Mouse (Mus musculus) small intestine, adult 2 months (tissue): Measurements from ENCODE around the gene Xpo4.

Experiments used
- CTCF ChIP-seq: fragments of 200-500 bp; IDR thresholded peaks from 2 replicates; pipeline ENCODE4 v1.5.1; 2012; ENCODE audit warnings: low read depth, mild to moderate bottlenecking, control low read depth, inconsistent platforms, low read length, moderate library complexity, mixed read lengths; ENCODE audit not compliant: insufficient replicate concordance, insufficient read length; ENCODE audit errors: extremely low read depth
- POLR2A ChIP-seq: fragments of 200-500 bp; IDR thresholded peaks from 2 replicates; pipeline ENCODE4 v1.6.1; 2012; ENCODE audit warnings: low read depth, mild to moderate bottlenecking, control low read depth, inconsistent platforms, low read length, moderate library complexity

DNA sequence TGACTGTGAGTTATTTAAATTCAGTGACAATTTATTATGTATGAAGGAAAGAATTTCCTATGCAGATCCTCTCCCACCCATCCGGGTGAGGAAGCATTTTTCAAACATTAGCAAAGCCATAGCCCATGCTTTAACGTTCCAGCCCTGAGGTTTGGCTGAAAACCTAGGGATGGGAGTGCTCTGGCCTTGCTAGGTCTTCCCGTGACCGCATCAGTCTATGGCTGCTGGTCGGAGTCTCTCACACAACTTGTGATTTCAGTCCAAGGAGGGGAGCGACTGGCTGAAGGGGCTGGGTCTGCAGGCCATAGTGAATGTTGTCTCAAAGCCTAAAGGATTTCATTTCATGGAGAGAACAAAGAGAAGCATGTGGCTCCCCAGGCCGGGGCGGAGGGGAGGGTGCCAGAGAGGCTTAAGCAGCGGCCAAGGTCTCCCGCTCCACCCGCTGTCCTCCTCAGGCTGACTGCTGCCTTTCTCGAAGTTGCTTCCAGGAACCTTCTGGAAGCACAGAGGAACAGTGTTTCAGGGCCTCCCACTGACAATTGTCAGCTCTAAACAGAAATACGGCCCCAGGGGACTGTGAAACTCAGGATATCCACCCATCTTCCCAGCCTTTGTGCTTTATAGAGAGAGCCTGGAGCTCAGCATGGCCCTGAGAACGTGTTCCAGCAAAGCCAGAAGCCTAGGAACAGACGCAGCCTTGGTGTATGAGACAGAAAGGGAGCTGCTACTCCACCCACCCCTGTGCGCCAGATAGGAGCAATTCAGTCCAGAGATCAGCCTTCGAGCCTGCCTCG lies 42.1 kb upstream of the Xpo4 start:
- TF ChIP-seq CTCF, result no peak
- TF ChIP-seq POLR2A, result no peak
